Mouse (Mus musculus) adrenal gland, postnatal 25 days (tissue): ENCODE data around the gene Smpx. TPM values are rescaled to one million over a fixed set of nuclear protein-coding genes. Genes with fewer than 3 reads are reported as not detected.

ENCODE experiments used
- total RNA-seq: library from RNA; stranded (reverse); gene quantifications from 2 replicates; pipeline ENCODE4 v1.2.3, GENCODE M21; 2021

The Smpx gene
- total RNA-seq, 1 experiment from 2014 or later: 17.5 TPM

Other genes starting within 250 kb of the Smpx start
- 16.2 and 20.0 TPM in 2 replicates for gene Sms, start 206.6 kb upstream of the Smpx start, total RNA-seq
- gene Yy2, start 129.9 kb upstream of the Smpx start, total RNA-seq: 0.58 and 0.81 TPM in 2 replicates
- 20.8 and 26.1 TPM in 2 replicates for gene Mbtps2, start 100.2 kb upstream of the Smpx start, total RNA-seq
- gene Klhl34, start 119.5 kb downstream of the Smpx start, total RNA-seq: not detected in 2 replicates